Mouse (Mus musculus) cortical plate, adult 2 months (tissue): Measurements from ENCODE around the gene Dnase1l3. TPM values are rescaled to one million over a fixed set of nuclear protein-coding genes. Genes with fewer than 3 reads are reported as not detected.

ENCODE experiments used
- H3K27ac ChIP-seq: fragments of 200-500 bp; 2 replicates; pipeline ENCODE4 v1.5.1; 2012; ENCODE audit warnings: low read length, control low read depth, inconsistent platforms; ENCODE audit not compliant: insufficient read depth
- H3K4me1 ChIP-seq: fragments of 200-500 bp; 2 replicates; pipeline ENCODE4 v1.6.1; 2011; ENCODE audit warnings: low read length; ENCODE audit not compliant: control insufficient read depth, insufficient read depth
- H3K4me3 ChIP-seq: fragments of 200-500 bp; 2 replicates; pipeline ENCODE4 v1.5.1; 2011; ENCODE audit warnings: mild to moderate bottlenecking, low read length, control low read depth; ENCODE audit not compliant: insufficient read depth
- CTCF ChIP-seq: fragments of 200-500 bp; IDR thresholded peaks from 2 replicates; pipeline ENCODE4 v1.5.1; 2011; ENCODE audit warnings: mild to moderate bottlenecking, control low read depth, low read length; ENCODE audit not compliant: insufficient read depth; ENCODE audit errors: extremely low read depth
- POLR2A ChIP-seq: fragments of 200-500 bp; IDR thresholded peaks from 2 replicates; pipeline ENCODE4 v1.6.1; 2011; ENCODE audit warnings: mild to moderate bottlenecking, low read length, control low read depth; ENCODE audit not compliant: insufficient read depth; ENCODE audit errors: extremely low read depth
- polyA plus RNA-seq: library from polyadenylated mRNA; depleted of rRNA; stranded (reverse); fragments of >200 nt; gene quantifications from 2 replicates; pipeline ENCODE4 v1.2.3, GENCODE M21; 2012; rRNA removed

Dnase1l3 gene
- polyA plus RNA-seq, 1 experiment = 0.02 TPM

- Histone ChIP-seq H3K4me1 (peaks cover 2% of the 10 kb centered on the region; the same call in 1 of the 2 replicates), H3K27ac (no peak overlapping the region), H3K4me3 (no peak overlapping the region)
- TF ChIP-seq POLR2A (no peak), CTCF (no peak)
Observed at GRCm38 (mm10) chr14:7923635-7924034, 70.7 kb downstream of the Dnase1l3 start.

GRCm38 (mm10) chr14:7921459-7921858 lies 72.9 kb downstream of the Dnase1l3 start:
- Histone ChIP-seq H3K4me1 (peaks cover 2% of the 10 kb centered on the region; the same call in 1 of the 2 replicates), H3K27ac (no peak overlapping the region), H3K4me3 (no peak overlapping the region)
- TF ChIP-seq CTCF (no peak), POLR2A (no peak)

GRCm38 (mm10) chr14:7919921-7920320 lies 74.5 kb downstream of the Dnase1l3 start:
- H3K27ac ChIP-seq = no peak overlapping the region
- no peaks in the 10 kb centered on the region; the same call in 1 of the 2 replicates for H3K4me1 ChIP-seq
- H3K4me3 ChIP-seq = no peak overlapping the region
- TF ChIP-seq POLR2A (no peak), CTCF (no peak)

GRCm38 (mm10) chr14:7919309-7919708 lies 75.1 kb downstream of the Dnase1l3 start:
- TF ChIP-seq CTCF (no peak), POLR2A (no peak)
- Histone ChIP-seq H3K4me3 (no peak overlapping the region), H3K27ac (no peak overlapping the region), H3K4me1 (no peaks in the 10 kb centered on the region; the same call in 1 of the 2 replicates)

GRCm38 (mm10) chr14:7918150-7918991 lies 76.0 kb downstream of the Dnase1l3 start:
- TF ChIP-seq CTCF (no peak), POLR2A (no peak)
- H3K4me1 ChIP-seq = no peaks in the 10 kb centered on the region; the same call in 1 of the 2 replicates
- H3K27ac ChIP-seq = no peak overlapping the region
- no peak overlapping the region for H3K4me3 ChIP-seq

Other genes with a start within 250 kb of the Dnase1l3 start
- gene Gm26661, start 203.0 kb downstream of the Dnase1l3 start, polyA plus RNA-seq = not detected in 2 replicates
- gene Flnb, start 176.6 kb downstream of the Dnase1l3 start, polyA plus RNA-seq = 35.4 and 36.0 TPM in 2 replicates
- gene Gm45521, start 37.3 kb downstream of the Dnase1l3 start, polyA plus RNA-seq = not detected in 2 replicates
- 53.3 and 55.5 TPM in 2 replicates for gene Abhd6, start 8.3 kb upstream of the Dnase1l3 start, polyA plus RNA-seq
- 30.9 and 32.3 TPM in 2 replicates for gene Rpp14, start 85.8 kb upstream of the Dnase1l3 start, polyA plus RNA-seq
- 39.4 and 41.6 TPM in 2 replicates for gene Pxk, start 103.6 kb upstream of the Dnase1l3 start, polyA plus RNA-seq
- 198 and 200 TPM in 2 replicates for gene Pdhb, start 178.5 kb upstream of the Dnase1l3 start, polyA plus RNA-seq
- gene Kctd6, start 219.6 kb upstream of the Dnase1l3 start, polyA plus RNA-seq = 36.7 and 38.8 TPM in 2 replicates